In genomic region chr2:128445443-128445842, GRCm38 (mm10) we compare ENCODE assay signal across 16 mouse cellular contexts.
"Had no signal": no experiment of that assay in that cellular context is flagged by ENCODE, and none has a peak within 500 bp of the region (broad histone marks: within the 10 kb centered on the region; RNA-seq: fewer than 3 reads in every experiment).

No protein-coding gene starts in this region.

- H3K36me3 ChIP-seq: limb, embryonic 10.5 days; midbrain, embryonic 15.5 days; neural tube, embryonic 13.5 days had no signal

- H3K4me1 ChIP-seq: midbrain, embryonic 15.5 days had no signal

- H3K9ac ChIP-seq: liver, embryonic 14.5 days; midbrain, embryonic 15.5 days; neural tube, embryonic 13.5 days had no signal

- H3K27me3 ChIP-seq: midbrain, embryonic 15.5 days; neural tube, embryonic 13.5 days had no signal

- H3K27ac ChIP-seq: layer of hippocampus, adult 2 months; limb, embryonic 10.5 days; liver, embryonic 14.5 days; midbrain, embryonic 15.5 days; neural tube, embryonic 13.5 days had no signal

- H3K9me3 ChIP-seq: limb, embryonic 10.5 days; megakaryocyte, embryonic 14.5 days; midbrain, embryonic 15.5 days; neural tube, embryonic 13.5 days had no signal

- H3K4me2 ChIP-seq: midbrain, embryonic 11.5 days; midbrain, embryonic 15.5 days; neural tube, embryonic 13.5 days had no signal

- H3K4me3 ChIP-seq: layer of hippocampus, adult 2 months; limb, embryonic 10.5 days; megakaryocyte, embryonic 14.5 days; midbrain, embryonic 15.5 days; neural tube, embryonic 13.5 days had no signal

- DNase-seq: kidney, adult 11 months; kidney, adult 9 months; kidney, postnatal 10 days; kidney, postnatal 4 days; lung, adult 2 months; lung, postnatal 14 days; right cerebral cortex, adult 18-20 months; thymus, adult 18-20 months; thymus, postnatal 14 days had no signal

- ATAC-seq: midbrain, embryonic 15.5 days had no signal
